Mouse (Mus musculus) urinary bladder, adult 18-20 months (tissue): ENCODE measurements around the gene Phf13.
A peak's percentile ranks its signal among the peaks of the same experiment; 100 is the strongest.

ENCODE experiments used
- DNase-seq, 2 experiments: peaks; one replicate each; pipeline ENCODE4 v3.0.0; 2022; ENCODE audit warnings: low spot score in 2 of 2, mixed read lengths in 2 of 2

Phf13 gene

GRCm38 (mm10) chr4:152013036-152013813, 17.2 kb upstream of the Phf13 start:
- DNase-seq = no peak

- no peak for DNase-seq
These were observed 16.1 kb upstream of the Phf13 start for GRCm38 (mm10) chr4:152012109-152012508.

- DNase-seq = no peak
These were observed 15.2 kb upstream of the Phf13 start for GRCm38 (mm10) chr4:152011171-152011760.

- peak; percentile 52 to 53 for DNase-seq
These were observed 14.7 kb upstream of the Phf13 start for GRCm38 (mm10) chr4:152010707-152011134.

GRCm38 (mm10) chr4:152010091-152010706, 14.1 kb upstream of the Phf13 start:
- peak; percentile 61 to 76 for DNase-seq

GRCm38 (mm10) chr4:152009076-152010051, 13.3 kb upstream of the Phf13 start:
- peak in 1 of 2 experiments; percentile 54 for DNase-seq

GRCm38 (mm10) chr4:152008622-152009075, 12.6 kb upstream of the Phf13 start, which contains the start of gene Klhl21:
Klhl21 (plus strand) TSS chr4:152008803.
- peak; percentile 94 to 96 for DNase-seq

GRCm38 (mm10) chr4:152008148-152008500, 12.1 kb upstream of the Phf13 start:
- peak in 1 of 2 experiments; percentile 33 for DNase-seq

- DNase-seq = no peak
These were observed 11.6 kb upstream of the Phf13 start for GRCm38 (mm10) chr4:152007481-152008147.

GRCm38 (mm10) chr4:152006812-152007211, 10.8 kb upstream of the Phf13 start:
- no peak for DNase-seq

GRCm38 (mm10) chr4:152006137-152006536, 10.1 kb upstream of the Phf13 start:
- no peak for DNase-seq

- no peak for DNase-seq
These were observed 6.0 kb upstream of the Phf13 start for GRCm38 (mm10) chr4:152002063-152002462.

- DNase-seq = no peak
These were observed 5.3 kb upstream of the Phf13 start for GRCm38 (mm10) chr4:152001335-152001734.

GRCm38 (mm10) chr4:152000906-152001305, 4.8 kb upstream of the Phf13 start:
- DNase-seq = no peak

GRCm38 (mm10) chr4:151999481-151999880, 3.4 kb upstream of the Phf13 start:
- DNase-seq = no peak

- no peak for DNase-seq
These were observed 1.6 kb upstream of the Phf13 start for GRCm38 (mm10) chr4:151997701-151998100.

- no peak for DNase-seq
These were observed 829 bp upstream of the Phf13 start for GRCm38 (mm10) chr4:151996951-151997222.

GRCm38 (mm10) chr4:151995371-151996172, 486 bp downstream of the Phf13 start:
- DNase-seq = no peak

GRCm38 (mm10) chr4:151994228-151995171, 1.6 kb downstream of the Phf13 start:
- DNase-seq = peak in 1 of 2 experiments; percentile 39
